Mouse (Mus musculus) liver, embryonic 16.5 days (tissue): Measurements from ENCODE around the gene E2f2. TPM values are rescaled to one million over a fixed set of nuclear protein-coding genes. Genes with fewer than 3 reads are reported as not detected.

ENCODE experiments used
- ATAC-seq: fragments of 200-750 bp; cut with Nextera tagmentation; 2 replicates; pipeline ENCODE4 v1.8.0; 2017; ENCODE audit warnings: low read depth, mild to moderate bottlenecking, moderate number of reproducible peaks, moderate library complexity
- H3K27ac ChIP-seq: fragments of 300-500 bp; sonication (generic); 2 replicates; pipeline ENCODE4 v1.5.1; 2014; ENCODE audit warnings: mild to moderate bottlenecking, low read length
- H3K27me3 ChIP-seq: fragments of 300-500 bp; sonication (generic); 2 replicates; pipeline ENCODE4 v1.6.1; 2014; ENCODE audit warnings: low read depth, low read length, mixed read lengths; ENCODE audit not compliant: control insufficient read depth, insufficient read depth
- H3K36me3 ChIP-seq: fragments of 300-500 bp; sonication (generic); 2 replicates; pipeline ENCODE4 v1.6.1; 2014; ENCODE audit warnings: mild to moderate bottlenecking; ENCODE audit not compliant: control insufficient read depth, insufficient read depth
- H3K4me1 ChIP-seq: fragments of 300-500 bp; sonication (generic); 2 replicates; pipeline ENCODE4 v1.6.1; 2014; ENCODE audit warnings: low read depth, low read length, mixed read lengths; ENCODE audit not compliant: control insufficient read depth
- H3K4me2 ChIP-seq: fragments of 300-500 bp; sonication (generic); 2 replicates; pipeline ENCODE4 v1.6.1; 2014; ENCODE audit warnings: low read depth, low read length, mixed read lengths
- H3K4me3 ChIP-seq: fragments of 300-500 bp; sonication (generic); 2 replicates; pipeline ENCODE4 v1.5.1; 2014; ENCODE audit warnings: low read depth, mild to moderate bottlenecking, low read length
- H3K9ac ChIP-seq: fragments of 300-500 bp; sonication (generic); 2 replicates; pipeline ENCODE4 v1.6.1; 2014; ENCODE audit warnings: low read depth, low read length
- H3K9me3 ChIP-seq: fragments of 300-500 bp; sonication (generic); replicated peaks from 2 replicates; pipeline ENCODE4 v1.6.1; 2016; ENCODE audit warnings: low read length; ENCODE audit not compliant: control insufficient read depth
- WGBS: fragments of 180-500 bp; shearing (Covaris S2); extraction: QIAGEN DNeasy Blood & Tissue Kit; methylation state at CpG from one replicate; pipeline ENCODE4 v1.1.7; 2014; ENCODE audit not compliant: insufficient replicate concordance; 5-methylcytosine and 5-hydroxymethylcytosine counted together
- polyA plus RNA-seq: library from polyadenylated mRNA; unstranded; fragments of >200 nt; fragmentation: Nextera tagmentation; extraction: Ambion mirVana; gene quantifications from 2 replicates; pipeline ENCODE4 v1.2.1, GENCODE M21; 2015

The E2f2 gene
- polyA plus RNA-seq, 1 experiment from 2014 or later: 93.6 TPM

- Histone ChIP-seq H3K9me3 (no peaks in the 10 kb centered on the region), H3K4me1 (no peaks in the 10 kb centered on the region; the same call in 1 of the 2 replicates), H3K4me3 (no peak overlapping the region), H3K9ac (no peak overlapping the region), H3K27ac (no peak overlapping the region), H3K27me3 (peaks cover 46% of the 10 kb centered on the region), H3K4me2 (no peak overlapping the region), H3K36me3 (no peaks in the 10 kb centered on the region)
- WGBS: 49% methylated on average over 7 of the region's 7 CpGs
- ATAC-seq: no peak
Measured at GRCm38 (mm10) chr4:136244208-136244607, 72.0 kb downstream of the E2f2 start.

Other genes with a start within 250 kb of the E2f2 start
- 105 and 107 TPM in 2 replicates for gene Hmgcl, start 225.9 kb upstream of the E2f2 start, polyA plus RNA-seq
- 34.5 and 37.6 TPM in 2 replicates for gene Gale, start 208.7 kb upstream of the E2f2 start, polyA plus RNA-seq
- 37.0 and 39.9 TPM in 2 replicates for gene Lypla2, start 199.8 kb upstream of the E2f2 start, polyA plus RNA-seq
- 61.4 and 63.3 TPM in 2 replicates for gene Pithd1, start 185.1 kb upstream of the E2f2 start, polyA plus RNA-seq
- gene Eloa, start 150.6 kb upstream of the E2f2 start, polyA plus RNA-seq: 29.1 and 29.4 TPM in 2 replicates
- 216 and 219 TPM in 2 replicates for gene Rpl11, start 119.0 kb upstream of the E2f2 start, polyA plus RNA-seq
- gene Id3, start 28.9 kb upstream of the E2f2 start, polyA plus RNA-seq: 37.5 and 40.6 TPM in 2 replicates
- 2.2 and 3.0 TPM in 2 replicates for gene Asap3, start 34.0 kb downstream of the E2f2 start, polyA plus RNA-seq
- 25.3 and 29.8 TPM in 2 replicates for gene Tcea3, start 75.3 kb downstream of the E2f2 start, polyA plus RNA-seq
- gene Zfp46, start 112.3 kb downstream of the E2f2 start, polyA plus RNA-seq: 2.8 and 3.5 TPM in 2 replicates
- gene Hnrnpr, start 138.5 kb downstream of the E2f2 start, polyA plus RNA-seq: 44.3 and 47.2 TPM in 2 replicates